Mouse (Mus musculus) MEL (cell line): ENCODE results near the gene Psmb9. TPM values are rescaled to one million over a fixed set of nuclear protein-coding genes. Genes with fewer than 3 reads are reported as not detected.

ENCODE experiments used
- DNase-seq: peaks from one replicate; pipeline ENCODE4 v3.0.0; 2011; ENCODE audit warnings: low read depth, low spot score
- H3K27ac ChIP-seq: 2 replicates; pipeline ENCODE4 v1.5.1; 2012; ENCODE audit warnings: low read depth, mild to moderate bottlenecking, control low read depth, low read length, moderate library complexity; ENCODE audit not compliant: control insufficient read depth
- H3K27me3 ChIP-seq, 2 experiments: fragments of 150-350 bp in 1 of 2; sonication (generic) in 1 of 2; 2 replicates each; pipeline ENCODE4 v1.6.1; 2012; ENCODE audit warnings: low read length in 2 of 2, mild to moderate bottlenecking in 2 of 2, improper control_type of control experiment in 1 of 2, moderate library complexity in 1 of 2; ENCODE audit not compliant: insufficient read depth in 2 of 2, control insufficient read depth in 1 of 2
- H3K36me3 ChIP-seq, 2 experiments: 2 replicates each; pipeline ENCODE4 v1.6.1; 2012 to 2014; ENCODE audit warnings: low read length in 2 of 2, improper control_type of control experiment in 1 of 2, inconsistent platforms in 1 of 2, mild to moderate bottlenecking in 1 of 2; ENCODE audit not compliant: insufficient read depth in 2 of 2, control insufficient read depth in 1 of 2
- H3K4me1 ChIP-seq, 2 experiments: fragments of 150-350 bp in 1 of 2; sonication (generic) in 1 of 2; 2 replicates each; pipeline ENCODE4 v1.6.1; 2012; ENCODE audit warnings: low read length in 2 of 2, improper control_type of control experiment in 1 of 2, mild to moderate bottlenecking in 1 of 2; ENCODE audit not compliant: insufficient read depth in 2 of 2, control insufficient read depth in 1 of 2
- H3K4me3 ChIP-seq, 2 experiments: fragments of 150-350 bp in 1 of 2; sonication (generic) in 1 of 2; 2 replicates each; pipeline ENCODE4 v1.5.1; 2012; ENCODE audit warnings: low read depth in 2 of 2, low read length in 2 of 2, mild to moderate bottlenecking in 2 of 2, moderate library complexity in 2 of 2, control low read depth in 1 of 2, improper control_type of control experiment in 1 of 2; ENCODE audit not compliant: control insufficient read depth in 1 of 2, insufficient read depth in 1 of 2
- H3K79me2 ChIP-seq: 2 replicates; pipeline ENCODE4 v1.6.1; 2012; ENCODE audit warnings: mild to moderate bottlenecking, low read length, moderate library complexity; ENCODE audit not compliant: control insufficient read depth, poor library complexity, insufficient read depth
- H3K9ac ChIP-seq: 2 replicates; pipeline ENCODE4 v1.6.1; 2012; ENCODE audit warnings: low read depth, mild to moderate bottlenecking, control low read depth, low read length, moderate library complexity; ENCODE audit not compliant: control insufficient read depth, poor library complexity, severe bottlenecking
- H3K9me3 ChIP-seq: fragments of 150-350 bp; sonication (generic); replicated peaks from 2 replicates; pipeline ENCODE4 v1.6.1; 2012; ENCODE audit warnings: mild to moderate bottlenecking, low read length, improper control_type of control experiment, moderate library complexity; ENCODE audit not compliant: insufficient read depth
- BHLHE40 ChIP-seq: IDR thresholded peaks from 2 replicates; pipeline ENCODE4 v1.6.1; 2012; ENCODE audit warnings: low read depth, mild to moderate bottlenecking, inconsistent platforms, low read length, improper control_type of control experiment, borderline replicate concordance
- CTCF ChIP-seq, 3 experiments: IDR thresholded peaks in 2 of 3; conservative IDR thresholded peaks in 1 of 3; 2 replicates each; pipeline ENCODE4 v1.5.1; 2011 to 2012; ENCODE audit warnings: low read length in 3 of 3, low read depth in 2 of 3, mild to moderate bottlenecking in 2 of 3, improper control_type of control experiment in 1 of 3, inconsistent platforms in 1 of 3, mixed read lengths in 1 of 3, moderate library complexity in 1 of 3; ENCODE audit not compliant: control insufficient read depth in 1 of 3, insufficient read depth in 1 of 3, poor library complexity in 1 of 3, severe bottlenecking in 1 of 3
- E2F4 ChIP-seq: IDR thresholded peaks from 2 replicates; pipeline ENCODE4 v1.6.1; 2011; ENCODE audit warnings: low read depth, low read length, improper control_type of control experiment, borderline replicate concordance
- ELF1 ChIP-seq: IDR thresholded peaks from 2 replicates; pipeline ENCODE4 v1.6.1; 2014; ENCODE audit warnings: low read depth, mild to moderate bottlenecking, inconsistent platforms, low read length, improper control_type of control experiment, moderate library complexity
- EP300 ChIP-seq, 2 experiments: IDR thresholded peaks; 2 replicates each; pipeline ENCODE4 v1.6.1; 2011; ENCODE audit warnings: improper control_type of control experiment in 2 of 2, low read length in 2 of 2, low read depth in 1 of 2, mild to moderate bottlenecking in 1 of 2
- ETS1 ChIP-seq: IDR thresholded peaks from 2 replicates; pipeline ENCODE4 v1.6.1; 2012; ENCODE audit warnings: low read depth, mild to moderate bottlenecking, inconsistent platforms, low read length, improper control_type of control experiment, moderate library complexity
- GABPA ChIP-seq: IDR thresholded peaks from 2 replicates; pipeline ENCODE4 v1.6.1; 2012; ENCODE audit warnings: low read depth, mild to moderate bottlenecking, inconsistent platforms, low read length, improper control_type of control experiment, moderate library complexity
- GATA1 ChIP-seq: IDR thresholded peaks from 2 replicates; pipeline ENCODE4 v1.6.1; 2011; ENCODE audit warnings: low read depth, low read length, improper control_type of control experiment
- HCFC1 ChIP-seq: IDR thresholded peaks from 2 replicates; pipeline ENCODE4 v1.6.1; 2012; ENCODE audit warnings: low read depth, mild to moderate bottlenecking, inconsistent platforms, low read length, improper control_type of control experiment, moderate library complexity
- JUND ChIP-seq: IDR thresholded peaks from 2 replicates; pipeline ENCODE4 v1.6.1; 2011; ENCODE audit warnings: low read depth, mild to moderate bottlenecking, improper control_type of control experiment, low read length
- KAT2A ChIP-seq: conservative IDR thresholded peaks from 2 replicates; pipeline ENCODE4 v1.6.1; 2012; ENCODE audit warnings: low read depth, low read length, improper control_type of control experiment, inconsistent platforms
- MAFK ChIP-seq: IDR thresholded peaks from 2 replicates; pipeline ENCODE4 v1.6.1; 2011; ENCODE audit warnings: low read depth, mild to moderate bottlenecking, low read length, improper control_type of control experiment, borderline replicate concordance
- MAX ChIP-seq: IDR thresholded peaks from 2 replicates; pipeline ENCODE4 v1.6.1; 2011; ENCODE audit warnings: low read length, improper control_type of control experiment
- MEF2A ChIP-seq: IDR thresholded peaks from 2 replicates; pipeline ENCODE4 v1.6.1; 2014; ENCODE audit warnings: low read depth, mild to moderate bottlenecking, inconsistent platforms, low read length, improper control_type of control experiment; ENCODE audit not compliant: poor library complexity, insufficient replicate concordance, severe bottlenecking; ENCODE audit errors: extremely low read depth
- MXI1 ChIP-seq: IDR thresholded peaks from 2 replicates; pipeline ENCODE4 v1.6.1; 2011; ENCODE audit warnings: mild to moderate bottlenecking, low read depth, low read length, improper control_type of control experiment
- MYB ChIP-seq: IDR thresholded peaks from 2 replicates; pipeline ENCODE4 v1.6.1; 2011; ENCODE audit warnings: mild to moderate bottlenecking, low read depth, low read length, improper control_type of control experiment
- MYC ChIP-seq: IDR thresholded peaks from 2 replicates; pipeline ENCODE4 v1.6.1; 2011; ENCODE audit warnings: low read depth, mild to moderate bottlenecking, low read length, improper control_type of control experiment, moderate library complexity
- POLR2A ChIP-seq, 2 experiments: IDR thresholded peaks; 2 replicates each; pipeline ENCODE4 v1.6.1; 2011 to 2012; ENCODE audit warnings: low read length in 2 of 2, mild to moderate bottlenecking in 2 of 2, control low read depth in 1 of 2, improper control_type of control experiment in 1 of 2, low read depth in 1 of 2, moderate library complexity in 1 of 2; ENCODE audit not compliant: control insufficient read depth in 1 of 2, insufficient read depth in 1 of 2, poor library complexity in 1 of 2
- POLR2AphosphoS2 ChIP-seq: IDR thresholded peaks from 2 replicates; pipeline ENCODE4 v1.6.1; 2011; ENCODE audit warnings: low read length, improper control_type of control experiment
- RAD21 ChIP-seq: IDR thresholded peaks from 2 replicates; pipeline ENCODE4 v1.6.1; 2011; ENCODE audit warnings: mild to moderate bottlenecking, low read depth, low read length, improper control_type of control experiment
- RCOR1 ChIP-seq: IDR thresholded peaks from 2 replicates; pipeline ENCODE4 v1.6.1; 2012; ENCODE audit warnings: low read depth, mild to moderate bottlenecking, inconsistent platforms, low read length, improper control_type of control experiment
- SIN3A ChIP-seq: IDR thresholded peaks from 2 replicates; pipeline ENCODE4 v1.6.1; 2012; ENCODE audit warnings: low read length, improper control_type of control experiment, inconsistent platforms
- SMC3 ChIP-seq: IDR thresholded peaks from 2 replicates; pipeline ENCODE4 v1.6.1; 2011; ENCODE audit warnings: low read depth, low read length, improper control_type of control experiment
- TAL1 ChIP-seq: IDR thresholded peaks from 2 replicates; pipeline ENCODE4 v1.6.1; 2012; ENCODE audit warnings: mild to moderate bottlenecking, inconsistent platforms, low read length, moderate library complexity, mixed read lengths
- TBP ChIP-seq: IDR thresholded peaks from 2 replicates; pipeline ENCODE4 v1.8.0; 2011; ENCODE audit warnings: low read depth, low read length, improper control_type of control experiment
- TCF12 ChIP-seq: IDR thresholded peaks from 2 replicates; pipeline ENCODE4 v1.6.1; 2014; ENCODE audit warnings: low read depth, mild to moderate bottlenecking, inconsistent platforms, low read length, improper control_type of control experiment, moderate library complexity
- USF1 ChIP-seq: IDR thresholded peaks from 2 replicates; pipeline ENCODE4 v1.6.1; 2014; ENCODE audit warnings: low read depth, mild to moderate bottlenecking, inconsistent platforms, low read length, improper control_type of control experiment, moderate library complexity
- USF2 ChIP-seq, 2 experiments: IDR thresholded peaks; 2 replicates each; pipeline ENCODE4 v1.6.1; 2011 to 2012; ENCODE audit warnings: improper control_type of control experiment in 2 of 2, low read length in 2 of 2, borderline replicate concordance in 1 of 2, inconsistent platforms in 1 of 2, low read depth in 1 of 2, mild to moderate bottlenecking in 1 of 2; ENCODE audit not compliant: insufficient read depth in 1 of 2
- ZMIZ1 ChIP-seq: IDR thresholded peaks from 2 replicates; pipeline ENCODE4 v1.6.1; 2012; ENCODE audit warnings: low read depth, mild to moderate bottlenecking, inconsistent platforms, low read length, improper control_type of control experiment, moderate library complexity
- ZNF384 ChIP-seq: IDR thresholded peaks from 2 replicates; pipeline ENCODE4 v1.6.1; 2012; ENCODE audit warnings: low read depth, mild to moderate bottlenecking, inconsistent platforms, low read length, improper control_type of control experiment
- polyA plus RNA-seq, 2 experiments: library from polyadenylated mRNA; stranded (reverse) in 1 of 2; unstranded in 1 of 2; fragments of >175 nt in 1 of 2; fragments of >200 nt in 1 of 2; gene quantifications; 2 replicates each; pipeline versions ENCODE4 v1.2.1 to v1.2.4; 2012; ENCODE audit warnings: low replicate concordance in 2 of 2, low read depth in 1 of 2; ENCODE audit not compliant: insufficient read length in 2 of 2, insufficient read depth in 1 of 2, missing spikeins in 1 of 2
- total RNA-seq: library from RNA; depleted of rRNA; stranded (reverse); fragments of 300-350 nt; gene quantifications from 2 replicates; pipeline ENCODE4 v1.2.3, GENCODE M21; 2012

The Psmb9 gene
- total and polyA plus RNA-seq, 3 experiments = 14.7 to 24.9 TPM; not detected in 1

GRCm38 (mm10) chr17:34210599-34210998 lies 23.0 kb upstream of the Psmb9 start:
- Histone ChIP-seq H3K9me3 (no peaks in the 10 kb centered on the region), H3K9ac (no peak overlapping the region; the same call in 1 of the 2 replicates), H3K4me1 (peaks cover 13 to 41% of the 10 kb centered on the region in 2 experiments), H3K4me3 (no peak overlapping the region), H3K27me3 (no peaks in the 10 kb centered on the region), H3K79me2 (peaks cover under 1% of the 10 kb centered on the region), H3K36me3 (peaks cover 2 to 28% of the 10 kb centered on the region in 2 experiments; a peak in 3 of 4 replicates), H3K27ac (peak overlapping the region; percentile 95)
- TF ChIP-seq CTCF (IDR thresholded peaks at IDR 0.05 in 2 of 3, conservative IDR thresholded peaks at IDR 0.05 in 1 of 3; ENCODE audit: control insufficient read depth in 1 of 3, insufficient read depth in 1 of 3, low read depth in 2 of 3, low read length in 3 of 3, poor library complexity in 1 of 3, severe bottlenecking in 1 of 3) (no peak), MXI1 (peak; percentile 89), MEF2A (no peak), USF1 (no peak), SIN3A (peak; percentile 93), KAT2A (no peak), ETS1 (peak; percentile 100), MYB (peak; percentile 95), HCFC1 (0 out of 2 replicates have a peak, but pooled peaks have one; percentile 47), MAX (peak; percentile 65; the same call in 1 of the 2 replicates), TCF12 (peak; percentile 89), BHLHE40 (0 out of 2 replicates have a peak, but pooled peaks have one; percentile 51), POLR2AphosphoS2 (0 out of 2 replicates have a peak, but pooled peaks have one; percentile 48), MYC (peak; percentile 88), TAL1 (peak; percentile 90), RCOR1 (peak; percentile 52), TBP (peak; percentile 88), POLR2A (IDR thresholded peaks at IDR 0.05; ENCODE audit: control insufficient read depth in 1 of 2, insufficient read depth in 1 of 2, low read depth in 1 of 2, low read length in 2 of 2, poor library complexity in 1 of 2) (peak in 1 of 2 experiments; percentile 65; a peak in 2 of 4 replicates), EP300 (IDR thresholded peaks at IDR 0.05; ENCODE audit: low read depth in 1 of 2, low read length in 2 of 2) (peak; percentile 96 to 97), GATA1 (peak; percentile 96), ELF1 (no peak)
- DNase-seq = peak; percentile 99

- H3K36me3 ChIP-seq = peaks cover 2 to 28% of the 10 kb centered on the region in 2 experiments; a peak in 3 of 4 replicates
- H3K27me3 ChIP-seq = no peaks in the 10 kb centered on the region
- peak overlapping the region; percentile 95 for H3K27ac ChIP-seq
- peaks cover 13 to 41% of the 10 kb centered on the region in 2 experiments for H3K4me1 ChIP-seq
- H3K9me3 ChIP-seq = no peaks in the 10 kb centered on the region
- peak; percentile 78 for DNase-seq
- no peak overlapping the region for H3K9ac ChIP-seq
- peaks cover 9% of the 10 kb centered on the region for H3K79me2 ChIP-seq
- no peak overlapping the region for H3K4me3 ChIP-seq
- TF ChIP-seq GABPA = no peak
- TF ChIP-seq E2F4 = no peak
- TF ChIP-seq GATA1 = no peak
- TF ChIP-seq SMC3 = peak; percentile 44; the same call in 1 of the 2 replicates
- no peak for TF ChIP-seq USF2 (IDR thresholded peaks at IDR 0.05; ENCODE audit: borderline replicate concordance in 1 of 2, insufficient read depth in 1 of 2, low read depth in 1 of 2, low read length in 2 of 2)
- TF ChIP-seq JUND = no peak
- TF ChIP-seq CTCF (IDR thresholded peaks at IDR 0.05 in 2 of 3, conservative IDR thresholded peaks at IDR 0.05 in 1 of 3; ENCODE audit: control insufficient read depth in 1 of 3, insufficient read depth in 1 of 3, low read depth in 2 of 3, low read length in 3 of 3, poor library complexity in 1 of 3, severe bottlenecking in 1 of 3) = peak; percentile 67 to 80 (median 76)
- TF ChIP-seq MAFK = no peak
- no peak for TF ChIP-seq POLR2A (IDR thresholded peaks at IDR 0.05; ENCODE audit: control insufficient read depth in 1 of 2, insufficient read depth in 1 of 2, low read depth in 1 of 2, low read length in 2 of 2, poor library complexity in 1 of 2)
- TF ChIP-seq SIN3A = no peak
- TF ChIP-seq EP300 (IDR thresholded peaks at IDR 0.05; ENCODE audit: low read depth in 1 of 2, low read length in 2 of 2) = no peak
- no peak; the same call in 1 of the 2 replicates for TF ChIP-seq MXI1
- TF ChIP-seq ZNF384 = no peak
- TF ChIP-seq RAD21 = peak; percentile 45
- no peak for TF ChIP-seq HCFC1
- no peak for TF ChIP-seq ZMIZ1
- no peak for TF ChIP-seq ELF1
Observed at GRCm38 (mm10) chr17:34209680-34210079, 22.1 kb upstream of the Psmb9 start.
